Mouse (Mus musculus): ENCODE measurements at regions not wholly inside any gene's neighbourhood (a gene's known extent, or its start where the extent isn't known, plus 50 kb on each side); places are given as distances from the start of the nearest gene placed in this dataset.

- Histone ChIP-seq H3K27me3 (ENCODE audit: control insufficient read depth, insufficient read depth, low read length) (no peaks in the 10 kb centered on the region), H3K9me3 (replicated peaks; ENCODE audit: control insufficient read depth, low read length) (no peaks in the 10 kb centered on the region), H3K9ac (ENCODE audit: low read depth, low read length) (no peak overlapping the region), H3K4me3 (ENCODE audit: low read depth, low read length) (no peak overlapping the region), H3K4me1 (ENCODE audit: control insufficient read depth, insufficient read depth, low read length) (no peaks in the 10 kb centered on the region), H3K27ac (ENCODE audit: low read depth, low read length) (no peak overlapping the region), H3K36me3 (ENCODE audit: control insufficient read depth, insufficient read depth, low read length) (no peaks in the 10 kb centered on the region), H3K4me2 (no peak overlapping the region)
- no peak for ATAC-seq (replicated peaks; ENCODE audit: insufficient number of reproducible peaks, low FRiP score, low TSS enrichment)
- WGBS (ENCODE audit: insufficient replicate concordance): 35% methylated on average over 2 of the region's 2 CpGs
Observed at GRCm38 (mm10) chr2:46512237-46513028, 1395.2 kb upstream of the Zeb2 start.

DNA sequence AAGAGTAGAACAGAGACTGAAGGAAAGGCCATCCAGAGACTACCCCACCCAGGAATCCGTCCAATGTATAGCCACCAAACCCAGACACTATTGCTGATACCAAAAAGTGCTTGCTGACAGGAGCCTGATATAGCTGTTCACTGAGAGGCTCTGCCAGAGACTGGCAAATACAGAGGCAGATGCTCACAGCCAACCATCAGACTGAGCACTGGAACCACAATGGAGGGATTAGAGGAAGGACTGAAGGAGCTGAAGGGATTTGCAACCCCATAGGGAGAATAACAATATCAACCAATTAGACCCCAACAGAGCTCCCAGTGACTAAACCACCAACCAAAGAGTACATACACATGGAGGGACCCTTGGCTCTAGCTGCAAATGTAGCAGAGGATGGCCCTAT lies 1389.8 kb upstream of the Zeb2 start:
- no peak for ATAC-seq (replicated peaks; ENCODE audit: insufficient number of reproducible peaks, low FRiP score, low TSS enrichment)
- Histone ChIP-seq H3K4me2 (no peak overlapping the region), H3K27ac (ENCODE audit: low read depth, low read length) (no peak overlapping the region), H3K36me3 (ENCODE audit: control insufficient read depth, insufficient read depth, low read length) (no peaks in the 10 kb centered on the region), H3K4me3 (ENCODE audit: low read depth, low read length) (no peak overlapping the region), H3K4me1 (ENCODE audit: control insufficient read depth, insufficient read depth, low read length) (no peaks in the 10 kb centered on the region), H3K27me3 (ENCODE audit: control insufficient read depth, insufficient read depth, low read length) (no peaks in the 10 kb centered on the region), H3K9me3 (replicated peaks; ENCODE audit: control insufficient read depth, low read length) (no peaks in the 10 kb centered on the region), H3K9ac (ENCODE audit: low read depth, low read length) (no peak overlapping the region)
- 21% methylated on average over 1 of the region's 1 CpGs for WGBS (ENCODE audit: insufficient replicate concordance)

DNA sequence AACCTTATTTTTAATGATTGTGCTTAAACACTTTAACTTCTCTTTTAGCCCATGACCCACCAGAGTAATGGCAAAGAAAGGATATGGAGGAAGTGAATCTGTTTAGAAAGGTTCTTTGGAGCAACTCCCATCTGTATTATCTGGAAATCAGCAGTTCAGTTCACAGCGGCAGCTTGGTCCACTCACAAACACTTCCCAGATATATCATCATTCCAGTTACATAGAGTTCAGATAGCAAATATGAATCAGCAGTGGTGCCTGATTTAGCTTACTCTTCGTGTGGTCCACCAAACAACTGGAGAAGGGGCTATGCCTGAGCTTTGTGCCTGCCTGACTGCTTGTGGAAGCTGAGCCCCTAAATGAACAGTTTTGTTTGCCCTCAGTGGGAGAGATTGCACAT lies 1385.9 kb upstream of the Zeb2 start:
- no peak overlapping the region for H3K4me2 ChIP-seq
- no peaks in the 10 kb centered on the region for H3K4me1 ChIP-seq (ENCODE audit: control insufficient read depth, insufficient read depth, low read length)
- ATAC-seq (replicated peaks; ENCODE audit: insufficient number of reproducible peaks, low FRiP score, low TSS enrichment): no peak
- no peaks in the 10 kb centered on the region for H3K9me3 ChIP-seq (replicated peaks; ENCODE audit: control insufficient read depth, low read length)
- WGBS (ENCODE audit: insufficient replicate concordance): 72% methylated on average over 2 of the region's 2 CpGs
- no peaks in the 10 kb centered on the region for H3K27me3 ChIP-seq (ENCODE audit: control insufficient read depth, insufficient read depth, low read length)
- no peak overlapping the region for H3K9ac ChIP-seq (ENCODE audit: low read depth, low read length)
- no peak overlapping the region for H3K27ac ChIP-seq (ENCODE audit: low read depth, low read length)
- H3K4me3 ChIP-seq (ENCODE audit: low read depth, low read length): no peak overlapping the region
- no peaks in the 10 kb centered on the region for H3K36me3 ChIP-seq (ENCODE audit: control insufficient read depth, insufficient read depth, low read length)

DNA sequence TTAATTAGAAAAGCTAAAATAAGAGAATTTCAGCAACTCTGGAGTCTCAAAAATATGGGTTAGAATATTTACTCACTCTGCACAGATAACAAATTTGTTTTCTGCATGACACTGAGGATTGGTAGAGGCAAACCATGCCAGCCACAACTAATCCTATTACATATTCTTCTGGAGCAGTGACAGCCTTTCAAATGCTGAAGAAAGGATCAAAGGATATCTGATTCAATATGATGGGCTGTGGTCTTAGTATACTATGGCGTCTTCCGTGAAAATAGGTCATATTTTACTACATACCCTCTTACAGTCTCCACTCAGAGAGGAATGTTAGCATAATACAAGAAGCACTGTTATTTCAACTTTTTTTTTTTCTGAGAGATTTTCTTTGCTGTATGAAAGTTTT lies 1375.1 kb upstream of the Zeb2 start:
- no peak for ATAC-seq (replicated peaks; ENCODE audit: insufficient number of reproducible peaks, low FRiP score, low TSS enrichment)
- no peaks in the 10 kb centered on the region for H3K4me1 ChIP-seq (ENCODE audit: control insufficient read depth, insufficient read depth, low read length)
- no peak overlapping the region for H3K4me3 ChIP-seq (ENCODE audit: low read depth, low read length)
- H3K36me3 ChIP-seq (ENCODE audit: control insufficient read depth, insufficient read depth, low read length): no peaks in the 10 kb centered on the region
- no peak overlapping the region for H3K27ac ChIP-seq (ENCODE audit: low read depth, low read length)
- H3K27me3 ChIP-seq (ENCODE audit: control insufficient read depth, insufficient read depth, low read length): no peaks in the 10 kb centered on the region
- H3K9ac ChIP-seq (ENCODE audit: low read depth, low read length): no peak overlapping the region
- no peaks in the 10 kb centered on the region for H3K9me3 ChIP-seq (replicated peaks; ENCODE audit: control insufficient read depth, low read length)
- no peak overlapping the region for H3K4me2 ChIP-seq
- 82% methylated on average over 2 of the region's 2 CpGs for WGBS (ENCODE audit: insufficient replicate concordance)

GRCm38 (mm10) chr2:46491081-46491480 lies 1373.9 kb upstream of the Zeb2 start:
- H3K9me3 ChIP-seq (replicated peaks; ENCODE audit: control insufficient read depth, low read length): no peaks in the 10 kb centered on the region
- H3K4me1 ChIP-seq (ENCODE audit: control insufficient read depth, insufficient read depth, low read length): no peaks in the 10 kb centered on the region
- H3K9ac ChIP-seq (ENCODE audit: low read depth, low read length): no peak overlapping the region
- WGBS (ENCODE audit: insufficient replicate concordance): 83% methylated on average over 2 of the region's 2 CpGs
- no peaks in the 10 kb centered on the region for H3K27me3 ChIP-seq (ENCODE audit: control insufficient read depth, insufficient read depth, low read length)
- H3K27ac ChIP-seq (ENCODE audit: low read depth, low read length): no peak overlapping the region
- no peak overlapping the region for H3K4me3 ChIP-seq (ENCODE audit: low read depth, low read length)
- no peak overlapping the region for H3K4me2 ChIP-seq
- no peak for ATAC-seq (replicated peaks; ENCODE audit: insufficient number of reproducible peaks, low FRiP score, low TSS enrichment)
- no peaks in the 10 kb centered on the region for H3K36me3 ChIP-seq (ENCODE audit: control insufficient read depth, insufficient read depth, low read length)

GRCm38 (mm10) chr2:46468936-46469629 lies 1351.9 kb upstream of the Zeb2 start:
- Histone ChIP-seq H3K4me3 (ENCODE audit: low read depth, low read length) (no peak overlapping the region), H3K9me3 (replicated peaks; ENCODE audit: control insufficient read depth, low read length) (no peaks in the 10 kb centered on the region), H3K4me2 (no peak overlapping the region), H3K27ac (ENCODE audit: low read depth, low read length) (no peak overlapping the region), H3K36me3 (ENCODE audit: control insufficient read depth, insufficient read depth, low read length) (no peaks in the 10 kb centered on the region), H3K9ac (ENCODE audit: low read depth, low read length) (no peak overlapping the region), H3K4me1 (ENCODE audit: control insufficient read depth, insufficient read depth, low read length) (no peaks in the 10 kb centered on the region), H3K27me3 (ENCODE audit: control insufficient read depth, insufficient read depth, low read length) (no peaks in the 10 kb centered on the region)
- WGBS (ENCODE audit: insufficient replicate concordance): 77% methylated on average over 5 of the region's 5 CpGs
- ATAC-seq (replicated peaks; ENCODE audit: insufficient number of reproducible peaks, low FRiP score, low TSS enrichment): no peak

DNA sequence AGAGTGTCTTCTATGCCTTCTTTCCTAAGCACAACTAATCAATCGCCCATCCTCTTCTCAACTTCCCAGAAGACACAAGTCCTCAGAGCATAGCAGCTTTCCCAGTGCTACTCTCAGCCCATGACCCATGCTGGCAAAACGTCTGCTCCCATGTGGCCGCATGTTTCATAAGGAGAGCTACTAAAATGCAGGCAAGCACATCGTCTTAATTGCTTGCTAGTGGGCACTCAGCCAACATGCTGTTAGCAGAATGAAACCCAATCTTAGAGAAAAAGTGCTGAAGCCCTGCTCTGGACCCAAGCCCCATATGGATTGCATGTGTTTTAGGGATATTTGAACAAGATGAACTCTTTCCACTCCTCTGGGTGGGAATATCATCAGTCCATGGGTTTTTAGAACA lies 1348.2 kb upstream of the Zeb2 start:
- Histone ChIP-seq H3K4me2 (no peak overlapping the region), H3K4me3 (ENCODE audit: low read depth, low read length) (no peak overlapping the region), H3K36me3 (ENCODE audit: control insufficient read depth, insufficient read depth, low read length) (no peaks in the 10 kb centered on the region), H3K9ac (ENCODE audit: low read depth, low read length) (no peak overlapping the region), H3K27ac (ENCODE audit: low read depth, low read length) (no peak overlapping the region), H3K9me3 (replicated peaks; ENCODE audit: control insufficient read depth, low read length) (no peaks in the 10 kb centered on the region), H3K4me1 (ENCODE audit: control insufficient read depth, insufficient read depth, low read length) (no peaks in the 10 kb centered on the region), H3K27me3 (ENCODE audit: control insufficient read depth, insufficient read depth, low read length) (no peaks in the 10 kb centered on the region)
- ATAC-seq (replicated peaks; ENCODE audit: insufficient number of reproducible peaks, low FRiP score, low TSS enrichment): no peak
- 60% methylated on average over 4 of the region's 4 CpGs for WGBS (ENCODE audit: insufficient replicate concordance)

DNA sequence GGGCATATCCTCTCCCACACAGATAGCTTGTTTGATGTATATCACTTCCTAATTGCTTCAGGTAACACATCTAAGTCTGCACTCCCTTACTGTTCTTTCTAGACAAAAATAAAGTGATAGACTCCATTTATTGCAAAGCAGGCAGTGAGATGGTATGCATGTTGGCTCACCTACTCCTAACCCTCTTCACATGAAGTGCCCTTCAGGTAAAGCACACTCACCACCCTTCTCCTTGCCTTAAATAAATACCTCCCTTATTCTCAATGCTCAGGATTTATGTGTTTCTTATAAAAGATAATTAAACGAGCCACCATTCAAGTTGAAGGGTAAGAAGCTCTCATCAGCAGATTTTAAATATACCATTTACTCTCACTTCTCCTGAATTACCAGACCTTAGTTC lies 1347.7 kb upstream of the Zeb2 start:
- Histone ChIP-seq H3K27me3 (ENCODE audit: control insufficient read depth, insufficient read depth, low read length) (no peaks in the 10 kb centered on the region), H3K36me3 (ENCODE audit: control insufficient read depth, insufficient read depth, low read length) (no peaks in the 10 kb centered on the region), H3K27ac (ENCODE audit: low read depth, low read length) (no peak overlapping the region), H3K9ac (ENCODE audit: low read depth, low read length) (no peak overlapping the region), H3K4me1 (ENCODE audit: control insufficient read depth, insufficient read depth, low read length) (no peaks in the 10 kb centered on the region), H3K4me2 (no peak overlapping the region), H3K4me3 (ENCODE audit: low read depth, low read length) (no peak overlapping the region), H3K9me3 (replicated peaks; ENCODE audit: control insufficient read depth, low read length) (no peaks in the 10 kb centered on the region)
- no peak for ATAC-seq (replicated peaks; ENCODE audit: insufficient number of reproducible peaks, low FRiP score, low TSS enrichment)
- 78% methylated on average over 1 of the region's 1 CpGs for WGBS (ENCODE audit: insufficient replicate concordance)

DNA sequence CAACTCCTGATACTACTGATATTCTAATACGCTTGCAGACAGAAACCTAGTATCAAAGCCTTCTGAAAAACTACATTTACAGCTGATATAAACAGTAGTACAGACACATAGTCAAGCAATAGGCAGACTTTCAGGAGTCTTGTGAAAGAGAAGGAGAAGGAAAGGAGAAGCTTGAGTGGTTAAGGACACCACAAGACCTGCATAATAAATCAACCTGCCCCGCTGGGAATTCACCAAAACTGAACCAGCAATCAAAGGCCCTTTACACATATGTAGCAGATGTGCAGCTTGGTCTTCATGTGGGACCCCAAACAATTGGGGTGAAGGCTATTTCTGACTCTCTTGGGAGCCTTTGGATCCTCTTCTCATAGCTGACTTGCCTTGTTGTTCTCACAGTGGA lies 1345.5 kb upstream of the Zeb2 start:
- H3K27me3 ChIP-seq (ENCODE audit: control insufficient read depth, insufficient read depth, low read length): no peaks in the 10 kb centered on the region
- H3K36me3 ChIP-seq (ENCODE audit: control insufficient read depth, insufficient read depth, low read length): no peaks in the 10 kb centered on the region
- 89% methylated on average over 2 of the region's 2 CpGs for WGBS (ENCODE audit: insufficient replicate concordance)
- no peak overlapping the region for H3K27ac ChIP-seq (ENCODE audit: low read depth, low read length)
- H3K9me3 ChIP-seq (replicated peaks; ENCODE audit: control insufficient read depth, low read length): no peaks in the 10 kb centered on the region
- no peak for ATAC-seq (replicated peaks; ENCODE audit: insufficient number of reproducible peaks, low FRiP score, low TSS enrichment)
- H3K4me3 ChIP-seq (ENCODE audit: low read depth, low read length): no peak overlapping the region
- H3K9ac ChIP-seq (ENCODE audit: low read depth, low read length): no peak overlapping the region
- no peak overlapping the region for H3K4me2 ChIP-seq
- H3K4me1 ChIP-seq (ENCODE audit: control insufficient read depth, insufficient read depth, low read length): no peaks in the 10 kb centered on the region
